Mouse (Mus musculus) limb, embryonic 15.5 days (tissue): ENCODE measurements around the gene Rela. TPM values are rescaled to one million over a fixed set of nuclear protein-coding genes. Genes with fewer than 3 reads are reported as not detected.

Source experiments
- ATAC-seq: fragments of 200-750 bp; cut with Nextera tagmentation; 2 replicates; pipeline ENCODE4 v1.8.0; 2017; ENCODE audit warnings: low read depth, moderate TSS enrichment; ENCODE audit not compliant: insufficient number of reproducible peaks, low FRiP score, low TSS enrichment
- H3K27ac ChIP-seq: fragments of 300-500 bp; sonication (generic); 2 replicates; pipeline ENCODE4 v1.5.1; 2015; ENCODE audit warnings: moderate library complexity, mild to moderate bottlenecking, inconsistent platforms
- H3K27me3 ChIP-seq: fragments of 300-500 bp; sonication (generic); 2 replicates; pipeline ENCODE4 v1.6.1; 2015; ENCODE audit warnings: inconsistent platforms
- H3K36me3 ChIP-seq: fragments of 300-500 bp; sonication (generic); 2 replicates; pipeline ENCODE4 v1.6.1; 2015; ENCODE audit warnings: inconsistent platforms
- H3K4me1 ChIP-seq: fragments of 300-500 bp; sonication (generic); 2 replicates; pipeline ENCODE4 v1.6.1; 2015; ENCODE audit warnings: inconsistent platforms
- H3K4me2 ChIP-seq: fragments of 300-500 bp; sonication (generic); 2 replicates; pipeline ENCODE4 v1.6.1; 2015; ENCODE audit warnings: mild to moderate bottlenecking, inconsistent platforms
- H3K4me3 ChIP-seq: fragments of 300-500 bp; sonication (generic); 2 replicates; pipeline ENCODE4 v1.5.1; 2015; ENCODE audit warnings: mild to moderate bottlenecking, inconsistent platforms
- H3K9ac ChIP-seq: fragments of 300-500 bp; sonication (generic); 2 replicates; pipeline ENCODE4 v1.6.1; 2015; ENCODE audit warnings: inconsistent platforms
- H3K9me3 ChIP-seq: fragments of 300-500 bp; sonication (generic); 2 replicates; pipeline ENCODE4 v1.6.1; 2016; ENCODE audit warnings: inconsistent platforms
- WGBS: fragments of 180-500 bp; shearing (Covaris S2); methylation state at CpG from one replicate; pipeline ENCODE4 v1.1.7; 2015; 5-methylcytosine and 5-hydroxymethylcytosine counted together
- polyA plus RNA-seq: library from polyadenylated mRNA; unstranded; fragments of >200 nt; fragmentation: Nextera tagmentation; extraction: Ambion mirVana; gene quantifications from 2 replicates; pipeline ENCODE4 v1.2.1, GENCODE M21; 2015

The Rela gene
- polyA plus RNA-seq = 57.3 and 62.0 TPM in 2 replicates

- Histone ChIP-seq H3K27ac (peak within 1 kb of the TSS; percentile 93), H3K4me1 (peaks cover 25% of the 10 kb centered on the region), H3K9me3 (no peaks in the 10 kb centered on the region), H3K4me3 (peak within 1 kb of the TSS; percentile 86), H3K27me3 (no peaks in the 10 kb centered on the region), H3K36me3 (peaks cover 39% of the 10 kb centered on the region), H3K9ac (peak within 1 kb of the TSS; percentile 77), H3K4me2 (peak within 1 kb of the TSS; percentile 88)
- peak; percentile 83 for ATAC-seq
- under 1% methylated on average over 107 of the region's 109 CpGs for WGBS
Observed at GRCm38 (mm10) chr19:5637069-5638047, at the start of gene Rela. Rela (plus strand) TSS chr19:5637483.

- Histone ChIP-seq H3K9me3 (no peaks in the 10 kb centered on the region), H3K4me2 (no peak overlapping the region), H3K36me3 (no peaks in the 10 kb centered on the region), H3K27ac (no peak overlapping the region), H3K4me1 (no peaks in the 10 kb centered on the region), H3K27me3 (no peaks in the 10 kb centered on the region), H3K4me3 (no peak overlapping the region), H3K9ac (no peak overlapping the region)
- WGBS = 70% methylated on average over 9 of the region's 9 CpGs
- ATAC-seq = no peak
Observed at GRCm38 (mm10) chr19:5589159-5589558, 48.1 kb upstream of the Rela start.

- Histone ChIP-seq H3K36me3 (no peaks in the 10 kb centered on the region), H3K9me3 (no peaks in the 10 kb centered on the region), H3K27me3 (no peaks in the 10 kb centered on the region), H3K4me1 (no peaks in the 10 kb centered on the region), H3K27ac (no peak overlapping the region), H3K4me2 (no peak overlapping the region), H3K9ac (no peak overlapping the region), H3K4me3 (no peak overlapping the region)
- ATAC-seq = no peak
- 88% methylated on average over 6 of the region's 6 CpGs for WGBS
Observed at GRCm38 (mm10) chr19:5591888-5592287, 45.4 kb upstream of the Rela start.

GRCm38 (mm10) chr19:5599224-5599623, 38.1 kb upstream of the Rela start:
- Histone ChIP-seq H3K9me3 (no peaks in the 10 kb centered on the region), H3K36me3 (peaks cover 13% of the 10 kb centered on the region), H3K9ac (no peak overlapping the region), H3K4me1 (peaks cover 21% of the 10 kb centered on the region), H3K4me2 (no peak overlapping the region), H3K27me3 (no peaks in the 10 kb centered on the region), H3K4me3 (no peak overlapping the region), H3K27ac (no peak overlapping the region)
- WGBS = 82% methylated on average over 4 of the region's 4 CpGs
- no peak for ATAC-seq

- peak within 1 kb of the TSS; percentile 58 for H3K4me3 ChIP-seq
- ATAC-seq = peak; percentile 80
- H3K27ac ChIP-seq = peak within 1 kb of the TSS; percentile 79
- peak within 1 kb of the TSS; percentile 86 for H3K9ac ChIP-seq
- peak within 1 kb of the TSS; percentile 82 for H3K4me2 ChIP-seq
- peaks cover 40% of the 10 kb centered on the region for H3K36me3 ChIP-seq
- peaks cover 21% of the 10 kb centered on the region for H3K4me1 ChIP-seq
- no peaks in the 10 kb centered on the region for H3K27me3 ChIP-seq
- under 1% methylated on average over 64 of the region's 64 CpGs for WGBS
- H3K9me3 ChIP-seq = no peaks in the 10 kb centered on the region
Observed at GRCm38 (mm10) chr19:5601752-5602541, 35.3 kb upstream of the Rela start, which contains the start of gene Rnaseh2c. Rnaseh2c (plus strand) TSS chr19:5601873.

GRCm38 (mm10) chr19:5603664-5604063, 33.6 kb upstream of the Rela start:
- Histone ChIP-seq H3K4me1 (peaks cover 29% of the 10 kb centered on the region), H3K36me3 (peaks cover 57% of the 10 kb centered on the region), H3K27me3 (no peaks in the 10 kb centered on the region), H3K4me3 (no peak overlapping the region), H3K27ac (no peak overlapping the region), H3K4me2 (no peak overlapping the region), H3K9me3 (no peaks in the 10 kb centered on the region), H3K9ac (no peak overlapping the region)
- ATAC-seq = no peak
- WGBS = 77% methylated on average over 7 of the region's 7 CpGs

GRCm38 (mm10) chr19:5605126-5605525, 32.2 kb upstream of the Rela start:
- Histone ChIP-seq H3K4me2 (no peak overlapping the region), H3K27me3 (no peaks in the 10 kb centered on the region), H3K4me3 (no peak overlapping the region), H3K9me3 (no peaks in the 10 kb centered on the region), H3K36me3 (peaks cover 60% of the 10 kb centered on the region), H3K9ac (no peak overlapping the region), H3K4me1 (peaks cover 38% of the 10 kb centered on the region), H3K27ac (no peak overlapping the region)
- WGBS = 91% methylated on average over 7 of the region's 7 CpGs
- no peak for ATAC-seq

- Histone ChIP-seq H3K36me3 (peaks cover 60% of the 10 kb centered on the region), H3K4me3 (no peak overlapping the region), H3K27me3 (no peaks in the 10 kb centered on the region), H3K27ac (no peak overlapping the region), H3K4me2 (no peak overlapping the region), H3K9ac (no peak overlapping the region), H3K9me3 (no peaks in the 10 kb centered on the region), H3K4me1 (peaks cover 44% of the 10 kb centered on the region)
- 83% methylated on average over 8 of the region's 8 CpGs for WGBS
- ATAC-seq = no peak
Observed at GRCm38 (mm10) chr19:5606196-5606595, 31.1 kb upstream of the Rela start.

- no peak overlapping the region for H3K4me3 ChIP-seq
- H3K9ac ChIP-seq = no peak overlapping the region
- H3K4me2 ChIP-seq = no peak overlapping the region
- no peak overlapping the region for H3K27ac ChIP-seq
- H3K36me3 ChIP-seq = peaks cover 60% of the 10 kb centered on the region
- H3K4me1 ChIP-seq = peaks cover 36% of the 10 kb centered on the region
- H3K27me3 ChIP-seq = no peaks in the 10 kb centered on the region
- no peak for ATAC-seq
- H3K9me3 ChIP-seq = no peaks in the 10 kb centered on the region
- WGBS = 91% methylated on average over 26 of the region's 26 CpGs
Observed at GRCm38 (mm10) chr19:5607705-5608410, 29.4 kb upstream of the Rela start.

- Histone ChIP-seq H3K9ac (peak overlapping the region; percentile 69; the same call in 1 of the 2 replicates), H3K4me1 (peaks cover 28% of the 10 kb centered on the region), H3K4me2 (peak overlapping the region; percentile 75), H3K36me3 (peaks cover 52% of the 10 kb centered on the region), H3K9me3 (no peaks in the 10 kb centered on the region), H3K27me3 (no peaks in the 10 kb centered on the region), H3K27ac (peak overlapping the region; percentile 99; the same call in 1 of the 2 replicates), H3K4me3 (peak overlapping the region; percentile 69)
- no peak for ATAC-seq
- WGBS = 95% methylated on average over 13 of the region's 13 CpGs
Observed at GRCm38 (mm10) chr19:5608707-5609106, 28.6 kb upstream of the Rela start.

- peaks cover 23% of the 10 kb centered on the region for H3K4me1 ChIP-seq
- H3K9me3 ChIP-seq = no peaks in the 10 kb centered on the region
- H3K9ac ChIP-seq = peak overlapping the region; percentile 69
- H3K4me3 ChIP-seq = peak overlapping the region; percentile 69
- no peak for ATAC-seq
- H3K4me2 ChIP-seq = peak overlapping the region; percentile 75
- H3K27ac ChIP-seq = peak overlapping the region; percentile 99
- H3K27me3 ChIP-seq = no peaks in the 10 kb centered on the region
- WGBS = 46% methylated on average over 10 of the region's 10 CpGs
- peaks cover 48% of the 10 kb centered on the region for H3K36me3 ChIP-seq
Observed at GRCm38 (mm10) chr19:5609171-5609546, 28.1 kb upstream of the Rela start.
